Mouse (Mus musculus) cortical plate, adult 2 months (tissue): ENCODE results near the gene Cela2a.

Experiments used
- CTCF ChIP-seq: fragments of 200-500 bp; IDR thresholded peaks from 2 replicates; pipeline ENCODE4 v1.5.1; 2011; ENCODE audit warnings: mild to moderate bottlenecking, control low read depth, low read length; ENCODE audit not compliant: insufficient read depth; ENCODE audit errors: extremely low read depth
- POLR2A ChIP-seq: fragments of 200-500 bp; IDR thresholded peaks from 2 replicates; pipeline ENCODE4 v1.6.1; 2011; ENCODE audit warnings: mild to moderate bottlenecking, low read length, control low read depth; ENCODE audit not compliant: insufficient read depth; ENCODE audit errors: extremely low read depth

DNA sequence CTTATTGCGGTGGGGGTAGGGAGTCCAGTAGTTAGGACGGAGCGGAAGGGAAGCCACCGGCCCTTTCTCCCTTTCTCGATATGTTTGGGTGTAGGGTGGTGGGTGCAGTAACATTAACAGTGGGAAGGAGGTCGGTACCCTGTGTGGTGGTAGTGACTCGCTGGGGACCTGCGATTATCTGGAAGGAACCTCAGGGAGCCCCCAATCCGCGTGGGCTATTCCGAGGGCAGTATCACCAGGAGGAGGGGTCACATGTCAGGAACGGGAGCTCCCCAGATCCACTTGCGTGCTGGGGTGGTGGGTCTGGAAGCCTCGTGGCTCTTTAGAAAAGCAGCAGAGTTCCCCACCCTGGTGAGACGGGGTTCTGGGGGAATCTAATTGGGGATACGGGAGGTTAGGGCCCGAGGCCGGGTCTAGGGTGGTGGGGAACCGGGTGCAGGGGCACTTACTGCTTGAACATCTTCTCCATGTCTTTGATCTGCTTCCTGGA lies 48.2 kb upstream of the Cela2a start:
- TF ChIP-seq CTCF, result no peak
- TF ChIP-seq POLR2A, result no peak
